Mouse (Mus musculus) liver, postnatal 0 days (tissue): ENCODE measurements around the gene Abcf1. TPM values are rescaled to one million over a fixed set of nuclear protein-coding genes. Genes with fewer than 3 reads are reported as not detected.
A peak's percentile ranks its signal among the peaks of the same experiment; 100 is the strongest.

Experiments
- ATAC-seq: fragments of 200-750 bp; cut with Nextera tagmentation; 2 replicates; pipeline ENCODE4 v1.8.0; 2017; ENCODE audit warnings: mild to moderate bottlenecking, moderate library complexity
- DNase-seq: peaks from one replicate; pipeline ENCODE4 v3.0.0-alpha.2; 2016
- H3K27ac ChIP-seq: fragments of 300-500 bp; sonication (generic); 2 replicates; pipeline ENCODE4 v1.5.1; 2014; ENCODE audit warnings: antibody characterized with exemption, moderate library complexity, mild to moderate bottlenecking, low read depth
- H3K27me3 ChIP-seq: fragments of 300-500 bp; sonication (generic); 2 replicates; pipeline ENCODE4 v1.6.1; 2014; ENCODE audit warnings: low read length, control low read depth, mixed read lengths; ENCODE audit not compliant: insufficient read depth
- H3K36me3 ChIP-seq: fragments of 300-500 bp; sonication (generic); replicated peaks from 2 replicates; pipeline ENCODE4 v1.6.1; 2014; ENCODE audit warnings: mild to moderate bottlenecking, control low read depth, low read length, moderate library complexity, mixed read lengths; ENCODE audit not compliant: insufficient read depth
- H3K4me1 ChIP-seq: fragments of 300-500 bp; sonication (generic); 2 replicates; pipeline ENCODE4 v1.6.1; 2014; ENCODE audit warnings: antibody characterized with exemption, mild to moderate bottlenecking, control low read depth; ENCODE audit not compliant: insufficient read depth
- H3K4me2 ChIP-seq: fragments of 300-500 bp; sonication (generic); 2 replicates; pipeline ENCODE4 v1.6.1; 2014; ENCODE audit warnings: low read depth, mild to moderate bottlenecking, low read length, moderate library complexity, mixed read lengths
- H3K4me3 ChIP-seq: fragments of 300-500 bp; sonication (generic); 2 replicates; pipeline ENCODE4 v1.5.1; 2014; ENCODE audit warnings: low read depth, low read length
- H3K9ac ChIP-seq: fragments of 300-500 bp; sonication (generic); replicated peaks from 2 replicates; pipeline ENCODE4 v1.6.1; 2014; ENCODE audit warnings: mild to moderate bottlenecking, moderate library complexity
- H3K9me3 ChIP-seq: fragments of 300-500 bp; sonication (generic); 2 replicates; pipeline ENCODE4 v1.6.1; 2016; ENCODE audit warnings: mild to moderate bottlenecking, control low read depth, low read length, mixed read lengths
- CTCF ChIP-seq: sonication (generic); IDR thresholded peaks from 2 replicates; pipeline ENCODE4 v1.5.1; 2016; ENCODE audit warnings: antibody characterized with exemption, low read depth
- EP300 ChIP-seq: IDR thresholded peaks from 2 replicates; pipeline ENCODE4 v1.6.1; 2016; ENCODE audit warnings: antibody characterized with exemption, low read depth, mild to moderate bottlenecking
- WGBS: fragments of 180-500 bp; shearing (Covaris S2); extraction: QIAGEN DNeasy Blood & Tissue Kit; methylation state at CpG from one replicate; pipeline ENCODE4 v1.1.7; 2014; ENCODE audit not compliant: insufficient replicate concordance; 5-methylcytosine and 5-hydroxymethylcytosine counted together
- polyA plus RNA-seq: library from polyadenylated mRNA; unstranded; fragments of >200 nt; fragmentation: Nextera tagmentation; extraction: Ambion mirVana; gene quantifications from 2 replicates; pipeline ENCODE4 v1.2.1, GENCODE M21; 2015

Abcf1 gene
- polyA plus RNA-seq, 1 experiment from 2014 or later, result 47.7 TPM

- ATAC-seq (peak; percentile 21), DNase-seq (peak; percentile 95)
- Histone ChIP-seq H3K9ac (peak overlapping the region; percentile 94), H3K4me2 (peak overlapping the region; percentile 76), H3K4me3 (peak overlapping the region; percentile 63), H3K27me3 (no peaks in the 10 kb centered on the region), H3K36me3 (peaks cover 29% of the 10 kb centered on the region), H3K9me3 (no peaks in the 10 kb centered on the region), H3K27ac (peak overlapping the region; percentile 100), H3K4me1 (peaks cover 39% of the 10 kb centered on the region)
- TF ChIP-seq CTCF, result no peak
- peak; percentile 57; the same call in 1 of the 2 replicates for TF ChIP-seq EP300
- WGBS, result 10% methylated on average over 7 of the region's 7 CpGs
These were observed 50.4 kb downstream of the Abcf1 start for GRCm38 (mm10) chr17:35919060-35919715.

- no peak for ATAC-seq
These were observed 51.1 kb downstream of the Abcf1 start for GRCm38 (mm10) chr17:35918276-35919059.

GRCm38 (mm10) chr17:35917463-35918251, 51.9 kb downstream of the Abcf1 start:
- TF ChIP-seq CTCF (no peak), EP300 (no peak)
- no peaks in the 10 kb centered on the region for H3K9me3 ChIP-seq
- H3K9ac ChIP-seq, result peak overlapping the region; percentile 94
- no peaks in the 10 kb centered on the region for H3K27me3 ChIP-seq
- DNase-seq (peak; percentile 55), ATAC-seq (no peak)
- WGBS, result under 1% methylated on average over 13 of the region's 13 CpGs
- H3K4me2 ChIP-seq, result peak overlapping the region; percentile 76
- peak overlapping the region; percentile 63 for H3K4me3 ChIP-seq
- peaks cover 28% of the 10 kb centered on the region for H3K36me3 ChIP-seq
- peaks cover 35% of the 10 kb centered on the region for H3K4me1 ChIP-seq
- H3K27ac ChIP-seq, result peak overlapping the region; percentile 100

More at GRCm38 (mm10) chr17:35918276-35919059, 51.1 kb downstream of the Abcf1 start:
- H3K27me3 ChIP-seq, result no peaks in the 10 kb centered on the region
- peak overlapping the region; percentile 100 for H3K27ac ChIP-seq
- H3K9me3 ChIP-seq, result no peaks in the 10 kb centered on the region
- peak; percentile 54 for DNase-seq
- peaks cover 26% of the 10 kb centered on the region for H3K36me3 ChIP-seq
- H3K9ac ChIP-seq, result peak overlapping the region; percentile 94
- TF ChIP-seq CTCF (no peak), EP300 (no peak; the same call in 1 of the 2 replicates)
- H3K4me2 ChIP-seq, result peak overlapping the region; percentile 76
- peak overlapping the region; percentile 63 for H3K4me3 ChIP-seq
- WGBS, result under 1% methylated on average over 11 of the region's 11 CpGs
- H3K4me1 ChIP-seq, result peaks cover 39% of the 10 kb centered on the region

GRCm38 (mm10) chr17:35917143-35917462, 52.5 kb downstream of the Abcf1 start:
- TF ChIP-seq EP300 (no peak), CTCF (no peak)
- under 1% methylated on average over 8 of the region's 8 CpGs for WGBS
- peak overlapping the region; percentile 94 for H3K9ac ChIP-seq
- no peak for ATAC-seq
- peak overlapping the region; percentile 63 for H3K4me3 ChIP-seq
- peak overlapping the region; percentile 100 for H3K27ac ChIP-seq
- H3K9me3 ChIP-seq, result no peaks in the 10 kb centered on the region
- peaks cover 30% of the 10 kb centered on the region for H3K36me3 ChIP-seq
- peaks cover 30% of the 10 kb centered on the region for H3K4me1 ChIP-seq
- no peak for DNase-seq
- no peaks in the 10 kb centered on the region for H3K27me3 ChIP-seq
- peak overlapping the region; percentile 76 for H3K4me2 ChIP-seq

- ATAC-seq (peak; percentile 89), DNase-seq (peak; percentile 99)
- peak within 1 kb of the TSS; percentile 63 for H3K4me3 ChIP-seq
- no peaks in the 10 kb centered on the region for H3K27me3 ChIP-seq
- peaks cover 32% of the 10 kb centered on the region for H3K36me3 ChIP-seq
- H3K4me2 ChIP-seq, result peak within 1 kb of the TSS; percentile 81
- H3K9me3 ChIP-seq, result no peaks in the 10 kb centered on the region
- under 1% methylated on average over 83 of the region's 83 CpGs for WGBS
- peak within 1 kb of the TSS; percentile 100 for H3K27ac ChIP-seq
- H3K9ac ChIP-seq, result peak within 1 kb of the TSS; percentile 94
- H3K4me1 ChIP-seq, result peaks cover 24% of the 10 kb centered on the region
- TF ChIP-seq CTCF (peak; percentile 82), EP300 (peak; percentile 84)
These were observed 53.0 kb downstream of the Abcf1 start, which contains the start of the genes Mrps18b and Ppp1r10 for GRCm38 (mm10) chr17:35916297-35917142. Mrps18b (minus strand) TSS chr17:35916389. Ppp1r10 (plus strand) TSS chr17:35916434.
